Mouse (Mus musculus) intestine, postnatal 0 days (tissue): Measurements from ENCODE around the gene Wscd2. TPM values are rescaled to one million over a fixed set of nuclear protein-coding genes. Genes with fewer than 3 reads are reported as not detected.

ENCODE experiments used
- ATAC-seq: fragments of 200-750 bp; cut with Nextera tagmentation; 2 replicates; pipeline ENCODE4 v1.8.0; 2017; ENCODE audit warnings: mild to moderate bottlenecking, moderate TSS enrichment, moderate library complexity
- H3K27ac ChIP-seq: fragments of 300-500 bp; sonication (generic); 2 replicates; pipeline ENCODE4 v1.5.1; 2014; ENCODE audit warnings: mild to moderate bottlenecking, low read depth, low read length, moderate library complexity
- H3K27me3 ChIP-seq: fragments of 300-500 bp; sonication (generic); replicated peaks from 2 replicates; pipeline ENCODE4 v1.6.1; 2014; ENCODE audit warnings: low read length, mixed read lengths; ENCODE audit not compliant: control insufficient read depth, insufficient read depth
- H3K36me3 ChIP-seq: fragments of 300-500 bp; sonication (generic); 2 replicates; pipeline ENCODE4 v1.6.1; 2014; ENCODE audit warnings: mild to moderate bottlenecking, moderate library complexity; ENCODE audit not compliant: control insufficient read depth, insufficient read depth
- H3K4me1 ChIP-seq: fragments of 300-500 bp; sonication (generic); replicated peaks from 2 replicates; pipeline ENCODE4 v1.6.1; 2014; ENCODE audit warnings: antibody characterized with exemption, low read length, mixed read lengths; ENCODE audit not compliant: control insufficient read depth, insufficient read depth
- H3K4me2 ChIP-seq: fragments of 300-500 bp; sonication (generic); replicated peaks from 2 replicates; pipeline ENCODE4 v1.6.1; 2014; ENCODE audit warnings: low read depth, mild to moderate bottlenecking, moderate library complexity
- H3K4me3 ChIP-seq: fragments of 300-500 bp; sonication (generic); 2 replicates; pipeline ENCODE4 v1.5.1; 2014; ENCODE audit warnings: low read depth, low read length
- H3K9ac ChIP-seq: fragments of 300-500 bp; sonication (generic); 2 replicates; pipeline ENCODE4 v1.6.1; 2014; ENCODE audit warnings: mild to moderate bottlenecking, low read depth, low read length
- H3K9me3 ChIP-seq: fragments of 300-500 bp; sonication (generic); 2 replicates; pipeline ENCODE4 v1.6.1; 2016; ENCODE audit warnings: mixed run types; ENCODE audit not compliant: control insufficient read depth
- CTCF ChIP-seq: sonication (generic); IDR thresholded peaks from 2 replicates; pipeline ENCODE4 v1.5.1; 2016; ENCODE audit warnings: low read depth, mild to moderate bottlenecking, control low read depth, antibody characterized with exemption, moderate library complexity
- WGBS: fragments of 180-500 bp; shearing (Covaris S2); extraction: QIAGEN DNeasy Blood & Tissue Kit; methylation state at CpG from one replicate; pipeline ENCODE4 v1.1.7; 2014; 5-methylcytosine and 5-hydroxymethylcytosine counted together
- polyA plus RNA-seq: library from polyadenylated mRNA; unstranded; fragments of >200 nt; fragmentation: Nextera tagmentation; extraction: Ambion mirVana; gene quantifications from 2 replicates; pipeline ENCODE4 v1.2.1, GENCODE M21; 2015

The Wscd2 gene
- polyA plus RNA-seq, 1 experiment from 2014 or later, result 4.2 TPM

GRCm38 (mm10) chr5:113596780-113597353 lies 106.7 kb downstream of the Wscd2 start:
- no peak for ATAC-seq
- Histone ChIP-seq H3K27ac (no peak overlapping the region), H3K9ac (no peak overlapping the region), H3K9me3 (no peaks in the 10 kb centered on the region), H3K4me3 (no peak overlapping the region), H3K36me3 (no peaks in the 10 kb centered on the region), H3K4me1 (no peaks in the 10 kb centered on the region), H3K27me3 (no peaks in the 10 kb centered on the region), H3K4me2 (no peak overlapping the region)
- no peak for TF ChIP-seq CTCF
- WGBS, result 56% methylated on average over 9 of the region's 9 CpGs

- no peak for TF ChIP-seq CTCF
- Histone ChIP-seq H3K36me3 (no peaks in the 10 kb centered on the region), H3K9ac (no peak overlapping the region), H3K4me3 (no peak overlapping the region), H3K9me3 (no peaks in the 10 kb centered on the region), H3K4me2 (no peak overlapping the region), H3K4me1 (no peaks in the 10 kb centered on the region), H3K27me3 (no peaks in the 10 kb centered on the region), H3K27ac (no peak overlapping the region)
- WGBS, result 86% methylated on average over 3 of the region's 3 CpGs
- ATAC-seq, result no peak
Observed at GRCm38 (mm10) chr5:113600181-113600580, 110.0 kb downstream of the Wscd2 start.

- ATAC-seq, result no peak
- Histone ChIP-seq H3K9ac (no peak overlapping the region), H3K36me3 (no peaks in the 10 kb centered on the region), H3K4me3 (no peak overlapping the region), H3K4me1 (no peaks in the 10 kb centered on the region), H3K27me3 (no peaks in the 10 kb centered on the region), H3K9me3 (no peaks in the 10 kb centered on the region), H3K27ac (no peak overlapping the region), H3K4me2 (no peak overlapping the region)
- 86% methylated on average over 4 of the region's 4 CpGs for WGBS
- no peak for TF ChIP-seq CTCF
Observed at GRCm38 (mm10) chr5:113600803-113601202, 110.7 kb downstream of the Wscd2 start.

GRCm38 (mm10) chr5:113603471-113603870 lies 113.3 kb downstream of the Wscd2 start:
- Histone ChIP-seq H3K9ac (no peak overlapping the region), H3K27me3 (no peaks in the 10 kb centered on the region), H3K27ac (no peak overlapping the region), H3K4me2 (no peak overlapping the region), H3K4me1 (no peaks in the 10 kb centered on the region), H3K36me3 (no peaks in the 10 kb centered on the region), H3K9me3 (no peaks in the 10 kb centered on the region), H3K4me3 (no peak overlapping the region)
- no peak for TF ChIP-seq CTCF
- ATAC-seq, result no peak
- WGBS, result 75% methylated on average over 9 of the region's 9 CpGs

GRCm38 (mm10) chr5:113604758-113605157 lies 114.6 kb downstream of the Wscd2 start:
- TF ChIP-seq CTCF, result no peak
- no peaks in the 10 kb centered on the region for H3K27me3 ChIP-seq
- H3K36me3 ChIP-seq, result no peaks in the 10 kb centered on the region
- no peak overlapping the region for H3K4me2 ChIP-seq
- ATAC-seq, result no peak
- H3K4me1 ChIP-seq, result no peaks in the 10 kb centered on the region
- no peak overlapping the region for H3K9ac ChIP-seq
- no peak overlapping the region for H3K4me3 ChIP-seq
- 50% methylated on average over 4 of the region's 4 CpGs for WGBS
- no peaks in the 10 kb centered on the region for H3K9me3 ChIP-seq
- H3K27ac ChIP-seq, result no peak overlapping the region

GRCm38 (mm10) chr5:113606121-113606520 lies 116.0 kb downstream of the Wscd2 start:
- Histone ChIP-seq H3K9ac (no peak overlapping the region), H3K36me3 (no peaks in the 10 kb centered on the region), H3K27ac (no peak overlapping the region), H3K4me2 (no peak overlapping the region), H3K4me1 (no peaks in the 10 kb centered on the region), H3K4me3 (no peak overlapping the region), H3K27me3 (no peaks in the 10 kb centered on the region), H3K9me3 (no peaks in the 10 kb centered on the region)
- 56% methylated on average over 3 of the region's 3 CpGs for WGBS
- ATAC-seq, result no peak
- TF ChIP-seq CTCF, result no peak
